Mouse (Mus musculus): ENCODE results near the gene Iqschfp.

Iqschfp gene

GRCm38 (mm10) chr3:68203934-68204467, 312.0 kb downstream of the Iqschfp start:
- no peak for DNase-seq (ENCODE audit: low read depth)

GRCm38 (mm10) chr3:68210422-68210821, 318.4 kb downstream of the Iqschfp start:
- no peak for DNase-seq (ENCODE audit: low read depth)

- DNase-seq (ENCODE audit: low read depth) = no peak
These were observed 329.4 kb downstream of the Iqschfp start for GRCm38 (mm10) chr3:68221452-68221851.

GRCm38 (mm10) chr3:68239887-68240286, 347.9 kb downstream of the Iqschfp start:
- no peak for DNase-seq (ENCODE audit: low read depth)

- no peak for DNase-seq (ENCODE audit: low read depth)
These were observed 351.2 kb downstream of the Iqschfp start for GRCm38 (mm10) chr3:68243239-68243638.

GRCm38 (mm10) chr3:68246154-68246553, 354.1 kb downstream of the Iqschfp start:
- DNase-seq (ENCODE audit: low read depth) = no peak

GRCm38 (mm10) chr3:68250589-68250988, 358.6 kb downstream of the Iqschfp start:
- no peak for DNase-seq (ENCODE audit: low read depth)

- DNase-seq (ENCODE audit: low read depth) = no peak
These were observed 360.3 kb downstream of the Iqschfp start for GRCm38 (mm10) chr3:68252335-68252734.

- no peak for DNase-seq (ENCODE audit: low read depth)
These were observed 370.3 kb downstream of the Iqschfp start for GRCm38 (mm10) chr3:68262304-68262703.

GRCm38 (mm10) chr3:68267905-68268304, 375.9 kb downstream of the Iqschfp start:
- no peak for DNase-seq (ENCODE audit: low read depth)

GRCm38 (mm10) chr3:68269251-68269650, 377.2 kb downstream of the Iqschfp start:
- DNase-seq (ENCODE audit: low read depth) = no peak

- no peak for DNase-seq (ENCODE audit: low read depth)
These were observed 378.2 kb downstream of the Iqschfp start for GRCm38 (mm10) chr3:68270246-68270645.

- no peak for DNase-seq (ENCODE audit: low read depth)
These were observed 379.4 kb downstream of the Iqschfp start for GRCm38 (mm10) chr3:68271457-68271856.

- no peak for DNase-seq (ENCODE audit: low read depth)
These were observed 379.8 kb downstream of the Iqschfp start for GRCm38 (mm10) chr3:68271881-68272280.

GRCm38 (mm10) chr3:68282844-68283594, 391.0 kb downstream of the Iqschfp start:
- DNase-seq (ENCODE audit: low read depth) = no peak

- DNase-seq (ENCODE audit: low read depth) = no peak
These were observed 391.6 kb downstream of the Iqschfp start for GRCm38 (mm10) chr3:68283595-68283991.

- no peak for DNase-seq (ENCODE audit: low read depth)
These were observed 392.5 kb downstream of the Iqschfp start for GRCm38 (mm10) chr3:68284500-68284899.

- DNase-seq (ENCODE audit: low read depth) = no peak
These were observed 404.7 kb downstream of the Iqschfp start for GRCm38 (mm10) chr3:68296752-68297151.

GRCm38 (mm10) chr3:68305647-68306046, 413.6 kb downstream of the Iqschfp start:
- DNase-seq (ENCODE audit: low read depth) = no peak

- no peak for DNase-seq (ENCODE audit: low read depth)
These were observed 414.7 kb downstream of the Iqschfp start for GRCm38 (mm10) chr3:68306726-68307125.

- no peak for DNase-seq (ENCODE audit: low read depth)
These were observed 433.5 kb downstream of the Iqschfp start for GRCm38 (mm10) chr3:68325575-68325974.

- no peak for DNase-seq (ENCODE audit: low read depth)
These were observed 440.5 kb downstream of the Iqschfp start for GRCm38 (mm10) chr3:68332515-68332914.

- no peak for DNase-seq (ENCODE audit: low read depth)
These were observed 443.5 kb downstream of the Iqschfp start for GRCm38 (mm10) chr3:68335501-68335900.

GRCm38 (mm10) chr3:68350624-68351023, 458.6 kb downstream of the Iqschfp start:
- no peak for DNase-seq (ENCODE audit: low read depth)
